Mouse (Mus musculus): ENCODE results near the gene Zbtb3.

The Zbtb3 gene

GRCm38 (mm10) chr19:8841012-8841411, 38.7 kb downstream of the Zbtb3 start:
- no peak for DNase-seq

- DNase-seq = no peak
Observed at GRCm38 (mm10) chr19:8842961-8843360, 40.6 kb downstream of the Zbtb3 start.

- peak; percentile 69 for DNase-seq
Observed at GRCm38 (mm10) chr19:8844371-8845129, 42.2 kb downstream of the Zbtb3 start.

- no peak for DNase-seq
Observed at GRCm38 (mm10) chr19:8848356-8848755, 46.0 kb downstream of the Zbtb3 start.

- DNase-seq = no peak
Observed at GRCm38 (mm10) chr19:8850402-8850901, 48.1 kb downstream of the Zbtb3 start, which contains the start of gene Lrrn4cl. Gene Lrrn4cl (plus strand): TSS chr19:8850768.

- no peak for DNase-seq
Observed at GRCm38 (mm10) chr19:8851639-8852038, 49.3 kb downstream of the Zbtb3 start.

GRCm38 (mm10) chr19:8852236-8852928, 50.0 kb downstream of the Zbtb3 start:
- DNase-seq = no peak

GRCm38 (mm10) chr19:8853117-8853516, 50.8 kb downstream of the Zbtb3 start:
- DNase-seq = no peak

All from cerebellum, adult 11 months (tissue).